Comparison of ENCODE assay signal across 8 mouse cellular contexts in the genomic region with DNA sequence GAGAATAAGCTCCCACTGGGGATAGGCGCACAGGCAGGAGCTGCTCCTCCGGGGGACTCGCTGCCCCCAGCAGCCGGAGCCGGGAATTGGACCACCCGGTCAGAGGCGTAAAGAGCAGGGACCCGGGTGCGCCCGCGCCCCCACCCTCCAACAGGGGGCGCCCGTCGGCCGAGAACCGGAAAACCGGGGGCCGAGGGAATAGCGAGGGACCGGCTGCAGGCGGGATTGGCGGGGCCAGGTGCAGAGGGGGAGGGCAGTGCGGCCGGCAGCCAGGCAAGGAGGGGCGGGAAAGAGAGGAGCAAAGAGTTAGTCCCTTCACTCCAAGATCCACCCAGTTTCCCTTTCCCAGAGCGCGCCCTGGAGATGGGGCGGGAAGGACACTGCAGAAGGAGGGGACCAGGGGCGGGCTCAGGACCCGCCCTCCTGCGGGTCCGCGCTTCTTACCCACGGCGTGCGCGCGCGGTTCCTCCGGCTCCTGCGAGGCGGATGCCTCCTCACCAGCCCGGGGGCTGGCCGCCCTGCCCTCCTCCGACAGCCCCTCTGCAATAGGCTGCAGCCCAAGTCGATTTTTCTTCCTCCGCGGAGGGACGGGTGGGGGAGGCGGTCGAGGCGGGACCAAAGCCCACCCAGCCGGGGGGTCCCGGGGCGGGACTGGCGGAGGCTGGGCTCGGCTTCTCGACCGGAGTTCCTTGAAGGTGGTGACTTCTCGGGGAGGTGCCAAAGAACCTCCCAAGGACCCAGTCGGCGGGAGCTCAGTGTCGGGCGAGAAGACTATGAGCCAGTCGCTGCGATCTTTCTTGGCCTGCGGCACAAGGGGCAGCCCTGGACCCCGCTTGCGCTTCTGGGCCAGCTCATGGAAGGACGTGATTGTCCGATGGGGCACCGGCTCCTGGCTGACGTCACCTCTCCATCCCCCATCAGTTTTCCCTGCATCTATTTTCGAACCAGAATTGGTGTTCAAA. TPM values are rescaled to one million over a fixed set of nuclear protein-coding genes. Genes with fewer than 3 reads are reported as not detected.
A peak's percentile ranks its signal among the peaks of the same experiment; 100 is the strongest.
DNase-seq lines count a peak whose midpoint lies in the region; ATAC-seq and TF ChIP-seq lines count a peak whose summit lies in the region.

No protein-coding gene starts in this region.

- 0 out of 2 replicates have a peak, but pooled peaks cover 13% of the 10 kb centered on the region for H3K4me1 ChIP-seq in hindbrain, postnatal 0 days (ENCODE audit: insufficient read depth, low read length)

- H3K4me3 ChIP-seq in gastrocnemius, adult 2 months, result peak overlapping the region; percentile 91
- peak overlapping the region; percentile 73 for H3K4me3 ChIP-seq in hindbrain, postnatal 0 days (ENCODE audit: low read length)

- no peaks in the 10 kb centered on the region for H3K27me3 ChIP-seq in hindbrain, postnatal 0 days (ENCODE audit: insufficient read depth, low read length)

- intact Hi-C loops in gastrocnemius, adult 2 months (cut with DNase I), result loop anchor here (1.0 kb wide), 2 partner anchors 69 to 125 kb away; a partner anchor contains a TSS

- H3K36me3 ChIP-seq in hindbrain, postnatal 0 days (ENCODE audit: insufficient read depth, low read length), result peaks cover 35% of the 10 kb centered on the region; the same call in 1 of the 2 replicates

- DNase-seq in gastrocnemius, adult 2 months, result peak; percentile 95
- peak; percentile 82 for DNase-seq in hindbrain, postnatal 0 days (ENCODE audit: low spot score)
- DNase-seq in left cerebral cortex, adult 8-10 months (ENCODE audit: low spot score in 2 of 2), result peak; percentile 73 to 78
- peak; percentile 89 for DNase-seq in right cerebral cortex, postnatal 25 days
- peak; percentile 89 for DNase-seq in urinary bladder, postnatal 25 days (ENCODE audit: low spot score)

- WGBS in hindbrain, postnatal 0 days, result under 1% methylated on average over 67 of the region's 74 CpGs

- peak; percentile 29 for ATAC-seq in activated CD4-positive, CD25-positive, alpha-beta regulatory T cell, adult 4 months
- ATAC-seq in common myeloid progenitor, adult 5-6 weeks (replicated peaks; ENCODE audit: low read depth, poor library complexity, severe bottlenecking), result peak; percentile 13; the same call in 1 of the 2 replicates
- ATAC-seq in hindbrain, postnatal 0 days, result peak; percentile 63
- peak; percentile 18; the same call in 1 of the 2 replicates for ATAC-seq in megakaryocyte, adult 5-6 weeks (ENCODE audit: poor library complexity, severe bottlenecking)

- peak overlapping the region; percentile 78 for H3K9ac ChIP-seq in hindbrain, postnatal 0 days (replicated peaks; ENCODE audit: low read length)

- TF ChIP-seq CTCF in gastrocnemius, adult 2 months (IDR thresholded peaks at IDR 0.05), result no peak; the same call in 1 of the 2 replicates
- TF ChIP-seq CTCF in hindbrain, postnatal 0 days (IDR thresholded peaks at IDR 0.05; ENCODE audit: low read depth), result peak; percentile 71

- H3K4me2 ChIP-seq in hindbrain, postnatal 0 days (ENCODE audit: low read depth, low read length), result peak overlapping the region; percentile 98

- peak overlapping the region; percentile 92 for H3K27ac ChIP-seq in gastrocnemius, adult 2 months
- peak overlapping the region; percentile 80 for H3K27ac ChIP-seq in hindbrain, postnatal 0 days

- no peaks in the 10 kb centered on the region for H3K9me3 ChIP-seq in hindbrain, postnatal 0 days (ENCODE audit: low read length)

RNA-seq across cellular contexts. Expression of a gene that starts 2.1 kb away (rescaled TPM):
- 10 to 100 TPM; 54.4 to 70.3 TPM for polyA plus RNA-seq in activated CD4-positive, CD25-positive, alpha-beta regulatory T cell, adult 4 months (2017; shearing (Covaris generic))
- total RNA-seq in common myeloid progenitor, adult 5-6 weeks (2017), result 15.8 and 18.3 TPM in 2 replicates
- 10 to 100 TPM; 16.8 to 20.5 TPM for total RNA-seq in gastrocnemius, adult 2 months (2021)
- total RNA-seq in hindbrain, postnatal 0 days (2014; rRNA removed), result 190 and 197 TPM in 2 replicates
- 86.0 and 95.6 TPM in 2 replicates for polyA plus RNA-seq in hindbrain, postnatal 0 days (2015; fragmentation: Nextera tagmentation; extraction: Ambion mirVana)
- total RNA-seq in left cerebral cortex, adult 8-10 months (2022), result 100 to 1,000 TPM; 170 to 198 (median 187) TPM
- total RNA-seq in megakaryocyte, adult 5-6 weeks (2015), result 11.6 and 13.7 TPM in 2 replicates
- 11.3 and 11.8 TPM in 2 replicates for total RNA-seq in megakaryocyte, adult 5-6 weeks (2017)

RNA-seq across cellular contexts. Expression of a gene that starts 9.9 kb away (rescaled TPM):
- under 1 TPM in 1 of 2 experiments, not detected in 1; 0.23 TPM for polyA plus RNA-seq in activated CD4-positive, CD25-positive, alpha-beta regulatory T cell, adult 4 months (2017; shearing (Covaris generic))
- total RNA-seq in common myeloid progenitor, adult 5-6 weeks (2017), result not detected in 2 replicates
- not detected for total RNA-seq in gastrocnemius, adult 2 months (2021)
- total RNA-seq in hindbrain, postnatal 0 days (2014; rRNA removed), result not detected in 2 replicates
- not detected in 2 replicates for polyA plus RNA-seq in hindbrain, postnatal 0 days (2015; fragmentation: Nextera tagmentation; extraction: Ambion mirVana)
- under 1 TPM in 1 of 4 experiments, not detected in 3; 0.21 TPM for total RNA-seq in left cerebral cortex, adult 8-10 months (2022)
- not detected in 2 replicates for total RNA-seq in megakaryocyte, adult 5-6 weeks (2015)
- not detected in 2 replicates for total RNA-seq in megakaryocyte, adult 5-6 weeks (2017)

RNA-seq across cellular contexts. Expression of a gene that starts 10.8 kb away (rescaled TPM):
- polyA plus RNA-seq in activated CD4-positive, CD25-positive, alpha-beta regulatory T cell, adult 4 months (2017; shearing (Covaris generic)), result 10 to 100 TPM; 75.1 to 83.8 TPM
- total RNA-seq in common myeloid progenitor, adult 5-6 weeks (2017), result 102 and 103 TPM in 2 replicates
- 10 to 100 TPM; 24.8 to 28.8 TPM for total RNA-seq in gastrocnemius, adult 2 months (2021)
- 340 and 366 TPM in 2 replicates for total RNA-seq in hindbrain, postnatal 0 days (2014; rRNA removed)
- polyA plus RNA-seq in hindbrain, postnatal 0 days (2015; fragmentation: Nextera tagmentation; extraction: Ambion mirVana), result 310 and 341 TPM in 2 replicates
- total RNA-seq in left cerebral cortex, adult 8-10 months (2022), result 100 to 1,000 TPM in 2 of 4 experiments, 10 to 100 TPM in 2; 84.4 to 129 (median 100) TPM
- total RNA-seq in megakaryocyte, adult 5-6 weeks (2015), result 57.3 and 64.0 TPM in 2 replicates
- 132 and 150 TPM in 2 replicates for total RNA-seq in megakaryocyte, adult 5-6 weeks (2017)

RNA-seq across cellular contexts. Expression of a gene that starts 45.0 kb away (rescaled TPM):
- not detected for polyA plus RNA-seq in activated CD4-positive, CD25-positive, alpha-beta regulatory T cell, adult 4 months (2017; shearing (Covaris generic))
- total RNA-seq in common myeloid progenitor, adult 5-6 weeks (2017), result 44.1 and 92.6 TPM in 2 replicates
- not detected for total RNA-seq in gastrocnemius, adult 2 months (2021)
- not detected in 2 replicates for total RNA-seq in hindbrain, postnatal 0 days (2014; rRNA removed)
- polyA plus RNA-seq in hindbrain, postnatal 0 days (2015; fragmentation: Nextera tagmentation; extraction: Ambion mirVana), result 0.10 and 0.21 TPM in 2 replicates
- not detected for total RNA-seq in left cerebral cortex, adult 8-10 months (2022)
- 1.2 and 4.0 TPM in 2 replicates for total RNA-seq in megakaryocyte, adult 5-6 weeks (2015)
- 1.4 and 8.0 TPM in 2 replicates for total RNA-seq in megakaryocyte, adult 5-6 weeks (2017)

Comparison
In these comparisons a context has a peak if more than half of its experiments do, and no peak if none do; other contexts are left out.
1. Peak in every context shown above with its lines: DNase-seq, ATAC-seq, H3K4me3 ChIP-seq and H3K27ac ChIP-seq.
2. ATAC-seq: peak in every context shown above with its lines; median percentile 63 in hindbrain, postnatal 0 days; 29 in activated CD4-positive, CD25-positive, alpha-beta regulatory T cell, adult 4 months; 18 in megakaryocyte, adult 5-6 weeks; 13 in common myeloid progenitor, adult 5-6 weeks.